Mouse (Mus musculus): ENCODE measurements around the gene Foxf1. TPM values are rescaled to one million over a fixed set of nuclear protein-coding genes. Genes with fewer than 3 reads are reported as not detected.
A peak's percentile ranks its signal among the peaks of the same experiment; 100 is the strongest.

Gene Foxf1
- total and polyA plus RNA-seq, 3 experiments: not detected

GRCm38 (mm10) chr8:121128531-121129264, 44.5 kb downstream of the Foxf1 start:
- Histone ChIP-seq H3K36me3 (replicated peaks in 1 of 2; ENCODE audit: control insufficient read depth in 1 of 2, insufficient read depth in 1 of 2, low read length in 1 of 2) (no peaks in the 10 kb centered on the region), H3K9me3 (replicated peaks; ENCODE audit: low read length) (no peaks in the 10 kb centered on the region), H3K4me1 (ENCODE audit: control insufficient read depth in 1 of 2, insufficient read depth in 2 of 2) (no peaks in the 10 kb centered on the region), H3K79me2 (replicated peaks; ENCODE audit: control insufficient read depth, extremely low read depth, insufficient read depth, poor library complexity, severe bottlenecking) (no peaks in the 10 kb centered on the region), H3K27me3 (replicated peaks) (peaks cover 53% of the 10 kb centered on the region), H3K4me3 (replicated peaks in 1 of 3; ENCODE audit: low read depth in 2 of 3, low read length in 2 of 3, poor library complexity in 1 of 3) (no peak overlapping the region), H3K27ac (ENCODE audit: insufficient read depth, low read depth) (no peak overlapping the region), H3K9ac (ENCODE audit: insufficient read depth, low read depth) (no peak overlapping the region), H3K4me2 (ENCODE audit: insufficient read depth, low read depth, poor library complexity, severe bottlenecking) (no peak overlapping the region)
- in situ Hi-C loops (cut with MboI; ENCODE audit: low pct_ligation_motif_present, low pct_unique_long_range_greater_than_20kb, low sequenced_read_pairs) (no loop called here), dilution Hi-C loops (cut with MboI; ENCODE audit: extremely low pct_ligation_motif_present, extremely low pct_unique_long_range_greater_than_20kb, low sequenced_read_pairs) (no loop called here)
- TF ChIP-seq CHD1 (IDR thresholded peaks at IDR 0.05; ENCODE audit: low read depth, low read length) (no peak), MXI1 (IDR thresholded peaks at IDR 0.05; ENCODE audit: low read depth, low read length) (no peak), JUND (conservative IDR thresholded peaks at IDR 0.05; ENCODE audit: low read depth, low read length) (no peak), CHD2 (IDR thresholded peaks at IDR 0.05; ENCODE audit: low read length) (no peak), POLR2A (IDR thresholded peaks at IDR 0.05; ENCODE audit: low read depth, low read length) (no peak), BHLHE40 (IDR thresholded peaks at IDR 0.05; ENCODE audit: low read depth, low read length) (no peak), USF1 (IDR thresholded peaks at IDR 0.05; ENCODE audit: low read depth, low read length) (no peak), RCOR1 (conservative IDR thresholded peaks at IDR 0.05; ENCODE audit: low read depth, low read length) (no peak), MAX (IDR thresholded peaks at IDR 0.05; ENCODE audit: low read length) (no peak), E2F4 (IDR thresholded peaks at IDR 0.05; ENCODE audit: insufficient replicate concordance, low read depth, low read length) (no peak), IRF4 (IDR thresholded peaks at IDR 0.05; ENCODE audit: low read depth, low read length) (no peak), EP300 (IDR thresholded peaks at IDR 0.05; ENCODE audit: low read length) (no peak), KAT2A (IDR thresholded peaks at IDR 0.05; ENCODE audit: insufficient replicate concordance, low read length) (no peak)
- DNase-seq (ENCODE audit: extremely low read depth): no peak

- H3K79me2 ChIP-seq (replicated peaks; ENCODE audit: control insufficient read depth, extremely low read depth, insufficient read depth, poor library complexity, severe bottlenecking): no peaks in the 10 kb centered on the region
- no peaks in the 10 kb centered on the region for H3K36me3 ChIP-seq (replicated peaks in 1 of 2; ENCODE audit: control insufficient read depth in 1 of 2, insufficient read depth in 1 of 2, low read length in 1 of 2)
- peaks cover 53% of the 10 kb centered on the region for H3K27me3 ChIP-seq (replicated peaks)
- dilution Hi-C loops (cut with MboI; ENCODE audit: extremely low pct_ligation_motif_present, extremely low pct_unique_long_range_greater_than_20kb, low sequenced_read_pairs) (no loop called here), in situ Hi-C loops (cut with MboI; ENCODE audit: low pct_ligation_motif_present, low pct_unique_long_range_greater_than_20kb, low sequenced_read_pairs) (no loop called here)
- H3K4me3 ChIP-seq (replicated peaks in 1 of 3; ENCODE audit: low read depth in 2 of 3, low read length in 2 of 3, poor library complexity in 1 of 3): no peak overlapping the region
- no peaks in the 10 kb centered on the region for H3K4me1 ChIP-seq (ENCODE audit: control insufficient read depth in 1 of 2, insufficient read depth in 2 of 2)
- no peak overlapping the region for H3K4me2 ChIP-seq (ENCODE audit: insufficient read depth, low read depth, poor library complexity, severe bottlenecking)
- no peak overlapping the region for H3K9ac ChIP-seq (ENCODE audit: insufficient read depth, low read depth)
- H3K27ac ChIP-seq (ENCODE audit: insufficient read depth, low read depth): no peak overlapping the region
- TF ChIP-seq ZNF384 (IDR thresholded peaks at IDR 0.05; ENCODE audit: low read depth, low read length): peak; percentile 62
- TF ChIP-seq E2F4 (IDR thresholded peaks at IDR 0.05; ENCODE audit: insufficient replicate concordance, low read depth, low read length): no peak
- no peak for DNase-seq (ENCODE audit: extremely low read depth)
- H3K9me3 ChIP-seq (replicated peaks; ENCODE audit: low read length): no peaks in the 10 kb centered on the region
Measured at GRCm38 (mm10) chr8:121129265-121129940, 45.2 kb downstream of the Foxf1 start.

Data from CH12.LX (cell line).